Mouse (Mus musculus): ENCODE results near the gene Lrguk. TPM values are rescaled to one million over a fixed set of nuclear protein-coding genes. Genes with fewer than 3 reads are reported as not detected.

Gene Lrguk
- 1.3 and 2.9 TPM in 2 replicates for polyA plus RNA-seq (2014; fragmentation: Nextera tagmentation; extraction: Ambion mirVana)

DNA sequence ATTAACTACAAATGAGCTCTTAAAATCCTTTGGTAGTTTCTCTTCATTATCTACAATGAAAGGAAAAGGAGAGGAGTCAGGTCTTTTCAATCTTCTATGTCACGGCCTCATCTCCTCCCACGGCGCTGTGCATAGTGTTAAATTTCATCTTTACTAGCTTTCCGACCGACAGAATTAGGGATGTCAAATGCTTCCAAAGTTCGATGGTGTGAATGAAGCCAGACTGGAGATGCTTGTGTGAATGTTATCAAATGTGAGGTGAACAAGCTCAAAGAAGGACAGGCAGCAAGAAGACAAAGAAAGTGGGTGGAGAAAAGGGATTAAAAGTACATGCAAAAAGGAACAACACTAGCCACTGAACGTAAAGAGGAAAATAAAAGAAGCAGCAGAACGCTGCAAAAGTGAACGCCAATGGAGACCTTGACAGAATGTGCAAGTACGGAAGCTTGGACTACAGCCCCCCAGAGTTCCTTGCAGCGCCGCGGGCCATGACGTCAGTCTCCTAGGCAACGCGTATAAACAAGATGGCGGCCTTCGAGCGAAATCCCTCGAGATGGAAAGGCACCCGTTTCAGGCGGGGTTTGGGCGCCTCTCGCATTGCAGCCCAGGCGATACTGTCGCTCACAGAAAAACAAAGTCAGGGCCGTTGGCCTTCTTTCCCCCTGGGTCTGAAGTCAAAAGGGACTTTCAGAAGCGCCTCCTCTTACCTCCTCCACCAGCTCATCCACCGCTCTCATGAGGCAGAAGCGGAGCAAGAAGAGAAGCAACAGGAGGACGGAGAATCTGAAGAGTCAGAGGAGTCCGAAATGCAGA is at the start of gene Lrguk:
Lrguk (plus strand) TSS at position 516 of the 813 bp plus-strand sequence.
- Histone ChIP-seq H3K9ac (replicated peaks; ENCODE audit: low read depth, low read length) (peak within 1 kb of the TSS; percentile 60), H3K4me3 (ENCODE audit: low read depth, low read length) (peak within 1 kb of the TSS; percentile 37), H3K36me3 (ENCODE audit: control insufficient read depth, insufficient read depth, low read length) (no peaks in the 10 kb centered on the region), H3K27me3 (ENCODE audit: control insufficient read depth, insufficient read depth, low read length) (no peaks in the 10 kb centered on the region), H3K9me3 (ENCODE audit: control insufficient read depth, low read length) (no peaks in the 10 kb centered on the region), H3K4me2 (ENCODE audit: low read depth, low read length) (peak within 1 kb of the TSS; percentile 75), H3K27ac (ENCODE audit: low read depth, low read length) (peak within 1 kb of the TSS; percentile 76), H3K4me1 (ENCODE audit: control insufficient read depth, insufficient read depth, low read length) (peaks cover 3% of the 10 kb centered on the region; the same call in 1 of the 2 replicates)
- ATAC-seq (ENCODE audit: low read depth), result peak; percentile 97
- 4% methylated on average over 32 of the region's 32 CpGs for WGBS

DNA sequence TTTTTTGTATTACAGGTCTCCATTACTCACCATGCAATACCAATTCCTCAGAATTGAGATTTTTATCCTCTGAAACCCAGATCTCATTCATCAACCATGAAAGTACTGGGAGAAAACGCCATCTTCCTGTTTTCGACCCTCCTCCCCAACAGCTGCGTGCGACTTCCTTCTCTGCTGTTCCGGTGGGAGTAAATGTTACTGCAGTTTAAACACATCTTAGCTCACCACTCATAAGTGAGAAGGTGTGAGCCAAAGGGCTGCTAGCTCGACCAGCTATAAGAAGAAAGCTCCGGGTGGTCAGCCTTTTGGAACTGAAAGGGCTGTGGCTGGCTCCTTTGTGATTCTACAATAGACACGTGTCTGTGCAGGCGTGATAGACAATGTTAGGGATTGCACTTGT is 46.5 kb upstream of the Lrguk start:
- 79% methylated on average over 9 of the region's 9 CpGs for WGBS

DNA sequence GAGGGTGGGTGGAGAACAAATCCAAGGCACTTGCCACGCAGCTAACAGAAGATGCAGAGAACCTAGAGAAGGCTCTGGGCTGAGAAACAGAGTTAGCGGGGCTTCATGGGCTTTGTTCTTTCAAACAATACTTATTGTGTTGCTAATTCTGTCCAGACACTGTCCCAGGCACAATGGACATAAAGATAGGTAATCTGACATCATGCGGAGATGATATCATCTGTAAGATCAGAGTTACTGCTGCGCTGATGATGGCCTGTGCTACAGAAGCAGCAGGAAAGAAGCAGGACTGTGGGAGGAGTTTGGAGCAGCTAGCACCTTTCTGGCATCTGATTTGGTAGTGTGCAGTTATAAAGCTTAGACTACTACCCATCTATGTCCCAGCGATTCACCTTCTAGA is 42.1 kb upstream of the Lrguk start:
- Histone ChIP-seq H3K4me1 (ENCODE audit: control insufficient read depth, insufficient read depth, low read length) (0 out of 2 replicates have a peak, but pooled peaks cover 1% of the 10 kb centered on the region), H3K27ac (ENCODE audit: low read depth, low read length) (no peak overlapping the region), H3K27me3 (ENCODE audit: control insufficient read depth, insufficient read depth, low read length) (no peaks in the 10 kb centered on the region), H3K4me3 (ENCODE audit: low read depth, low read length) (no peak overlapping the region), H3K9ac (replicated peaks; ENCODE audit: low read depth, low read length) (no peak overlapping the region), H3K36me3 (ENCODE audit: control insufficient read depth, insufficient read depth, low read length) (no peaks in the 10 kb centered on the region), H3K9me3 (ENCODE audit: control insufficient read depth, low read length) (no peaks in the 10 kb centered on the region), H3K4me2 (ENCODE audit: low read depth, low read length) (no peak overlapping the region)
- WGBS, result 73% methylated on average over 5 of the region's 5 CpGs
- ATAC-seq (ENCODE audit: low read depth), result no peak

More for the DNA sequence above, 46.5 kb upstream of the Lrguk start:
- H3K4me1 ChIP-seq (ENCODE audit: control insufficient read depth, insufficient read depth, low read length), result peaks cover 7% of the 10 kb centered on the region; the same call in 1 of the 2 replicates
- H3K9ac ChIP-seq (replicated peaks; ENCODE audit: low read depth, low read length), result no peak overlapping the region
- H3K27ac ChIP-seq (ENCODE audit: low read depth, low read length), result no peak overlapping the region
- no peak overlapping the region for H3K4me2 ChIP-seq (ENCODE audit: low read depth, low read length)
- no peaks in the 10 kb centered on the region for H3K9me3 ChIP-seq (ENCODE audit: control insufficient read depth, low read length)
- H3K4me3 ChIP-seq (ENCODE audit: low read depth, low read length), result no peak overlapping the region
- no peaks in the 10 kb centered on the region for H3K36me3 ChIP-seq (ENCODE audit: control insufficient read depth, insufficient read depth, low read length)
- ATAC-seq (ENCODE audit: low read depth), result no peak
- no peaks in the 10 kb centered on the region for H3K27me3 ChIP-seq (ENCODE audit: control insufficient read depth, insufficient read depth, low read length)

DNA sequence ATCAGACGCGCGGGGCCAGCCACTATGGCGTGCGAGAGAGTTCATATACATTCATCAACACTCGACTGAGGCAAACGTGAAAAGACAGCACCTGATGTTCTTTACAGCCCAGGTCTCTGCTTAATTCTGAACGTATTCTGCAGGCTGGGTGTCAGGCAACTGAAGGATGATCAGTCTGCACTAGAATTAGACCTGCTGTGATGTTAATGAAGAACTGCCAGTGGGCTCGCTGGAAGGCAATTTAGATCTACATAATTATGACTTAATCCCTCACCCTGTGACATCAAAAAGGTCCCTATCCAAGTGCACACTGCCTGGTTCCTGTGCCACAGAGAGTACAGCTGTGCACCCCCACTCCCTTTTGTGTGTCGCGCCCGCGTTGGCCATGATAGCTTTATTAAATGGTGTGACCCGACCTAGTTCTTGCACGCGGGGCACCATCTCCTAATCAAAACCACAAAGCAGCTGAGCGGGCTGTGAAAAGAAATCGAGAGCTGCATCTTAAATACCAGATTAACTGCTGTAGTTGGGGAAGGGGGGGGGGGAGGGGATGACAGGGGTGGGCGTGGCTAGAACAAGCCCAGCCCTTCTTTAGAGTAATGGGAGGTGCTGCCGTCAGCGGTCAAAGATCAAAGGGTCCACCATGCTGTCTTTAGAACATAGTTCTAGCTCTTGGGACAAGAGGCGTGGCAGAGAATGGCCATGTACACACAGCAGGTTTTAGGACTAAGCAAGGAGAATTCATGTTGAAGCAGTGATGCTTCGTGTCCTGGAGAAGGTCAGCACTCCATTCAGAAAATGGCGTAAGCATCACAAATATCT is 36.8 kb upstream of the Lrguk start:
- H3K9me3 ChIP-seq (ENCODE audit: control insufficient read depth, low read length), result no peaks in the 10 kb centered on the region
- H3K4me2 ChIP-seq (ENCODE audit: low read depth, low read length), result peak overlapping the region; percentile 12
- H3K27me3 ChIP-seq (ENCODE audit: control insufficient read depth, insufficient read depth, low read length), result no peaks in the 10 kb centered on the region
- peak; percentile 83 for ATAC-seq (ENCODE audit: low read depth)
- 27% methylated on average over 24 of the region's 24 CpGs for WGBS
- H3K27ac ChIP-seq (ENCODE audit: low read depth, low read length), result peak overlapping the region; percentile 45; the same call in 1 of the 2 replicates
- H3K9ac ChIP-seq (replicated peaks; ENCODE audit: low read depth, low read length), result no peak overlapping the region
- no peak overlapping the region for H3K4me3 ChIP-seq (ENCODE audit: low read depth, low read length)
- H3K4me1 ChIP-seq (ENCODE audit: control insufficient read depth, insufficient read depth, low read length), result 0 out of 2 replicates have a peak, but pooled peaks cover 3% of the 10 kb centered on the region
- H3K36me3 ChIP-seq (ENCODE audit: control insufficient read depth, insufficient read depth, low read length), result no peaks in the 10 kb centered on the region

DNA sequence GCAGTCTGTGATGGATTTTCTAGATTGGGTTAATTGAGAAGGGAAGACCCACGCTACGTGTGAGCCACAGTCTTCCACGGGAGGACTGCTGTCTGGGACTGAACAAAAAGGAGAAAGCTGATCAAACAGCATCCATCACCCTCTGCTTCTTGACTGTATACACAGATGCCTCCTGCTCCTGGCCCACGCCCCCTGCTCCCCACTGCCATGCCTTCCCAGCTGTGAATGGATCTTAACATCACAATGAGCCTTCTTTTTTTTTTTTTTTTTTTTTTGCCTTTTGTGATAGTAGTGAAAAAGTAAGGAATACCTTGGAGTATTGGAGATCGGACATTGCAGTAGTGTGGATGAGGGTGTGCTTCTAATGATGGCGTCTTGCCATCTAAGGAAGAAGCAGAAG is 35.4 kb upstream of the Lrguk start:
- H3K4me1 ChIP-seq (ENCODE audit: control insufficient read depth, insufficient read depth, low read length), result 0 out of 2 replicates have a peak, but pooled peaks cover 3% of the 10 kb centered on the region
- H3K27ac ChIP-seq (ENCODE audit: low read depth, low read length), result no peak overlapping the region
- H3K4me3 ChIP-seq (ENCODE audit: low read depth, low read length), result no peak overlapping the region
- H3K9ac ChIP-seq (replicated peaks; ENCODE audit: low read depth, low read length), result no peak overlapping the region
- no peaks in the 10 kb centered on the region for H3K27me3 ChIP-seq (ENCODE audit: control insufficient read depth, insufficient read depth, low read length)
- no peak for ATAC-seq (ENCODE audit: low read depth)
- 61% methylated on average over 6 of the region's 6 CpGs for WGBS
- H3K4me2 ChIP-seq (ENCODE audit: low read depth, low read length), result no peak overlapping the region
- H3K9me3 ChIP-seq (ENCODE audit: control insufficient read depth, low read length), result no peaks in the 10 kb centered on the region
- H3K36me3 ChIP-seq (ENCODE audit: control insufficient read depth, insufficient read depth, low read length), result no peaks in the 10 kb centered on the region

DNA sequence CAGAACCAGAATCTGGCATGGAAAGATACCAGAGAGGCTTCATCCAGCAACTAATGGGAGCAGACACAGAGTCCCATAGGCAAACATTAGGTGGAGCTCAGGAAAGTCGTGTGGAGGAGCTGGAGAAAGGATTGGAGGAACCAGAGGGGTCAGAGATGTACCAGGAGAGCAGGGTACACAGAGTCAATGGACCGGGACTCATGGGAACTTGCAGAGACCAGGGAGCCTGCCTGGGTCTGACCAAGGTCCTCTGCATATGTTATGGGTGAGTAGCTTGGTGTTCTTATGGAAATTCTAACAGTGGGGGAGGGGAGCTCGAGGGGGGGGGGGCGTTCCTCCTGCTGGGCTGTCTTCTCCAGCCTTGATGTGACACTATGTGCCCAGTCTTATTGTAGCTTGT is 30.7 kb upstream of the Lrguk start:
- H3K36me3 ChIP-seq (ENCODE audit: control insufficient read depth, insufficient read depth, low read length), result no peaks in the 10 kb centered on the region
- no peak for ATAC-seq (ENCODE audit: low read depth)
- no peak overlapping the region for H3K4me2 ChIP-seq (ENCODE audit: low read depth, low read length)
- H3K4me1 ChIP-seq (ENCODE audit: control insufficient read depth, insufficient read depth, low read length), result no peaks in the 10 kb centered on the region
- no peak overlapping the region for H3K9ac ChIP-seq (replicated peaks; ENCODE audit: low read depth, low read length)
- no peaks in the 10 kb centered on the region for H3K9me3 ChIP-seq (ENCODE audit: control insufficient read depth, low read length)
- H3K27ac ChIP-seq (ENCODE audit: low read depth, low read length), result no peak overlapping the region
- no peaks in the 10 kb centered on the region for H3K27me3 ChIP-seq (ENCODE audit: control insufficient read depth, insufficient read depth, low read length)
- 50% methylated on average over 4 of the region's 4 CpGs for WGBS
- H3K4me3 ChIP-seq (ENCODE audit: low read depth, low read length), result no peak overlapping the region

DNA sequence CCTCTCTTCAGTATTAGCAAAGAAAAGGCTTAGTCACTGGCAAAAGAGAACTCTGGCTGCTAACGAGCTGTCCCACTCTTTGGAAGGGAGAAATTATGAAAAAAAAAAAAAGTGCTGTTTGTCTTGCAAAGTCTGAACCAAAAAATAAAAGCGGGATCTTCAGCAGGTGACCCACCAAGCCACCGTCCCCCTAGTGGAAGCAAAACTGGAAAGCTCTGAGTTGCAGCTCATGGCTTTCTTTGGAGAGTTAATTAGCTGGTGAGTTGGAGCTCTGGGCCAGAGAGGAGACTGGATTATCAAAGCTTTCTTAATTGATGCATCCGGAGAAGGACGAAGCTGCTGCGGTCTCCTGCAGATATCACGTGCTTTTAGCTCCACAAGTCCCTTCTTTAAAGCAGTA is 29.7 kb upstream of the Lrguk start:
- 31% methylated on average over 7 of the region's 7 CpGs for WGBS
- Histone ChIP-seq H3K36me3 (ENCODE audit: control insufficient read depth, insufficient read depth, low read length) (no peaks in the 10 kb centered on the region), H3K9me3 (ENCODE audit: control insufficient read depth, low read length) (no peaks in the 10 kb centered on the region), H3K27me3 (ENCODE audit: control insufficient read depth, insufficient read depth, low read length) (no peaks in the 10 kb centered on the region), H3K4me1 (ENCODE audit: control insufficient read depth, insufficient read depth, low read length) (no peaks in the 10 kb centered on the region), H3K27ac (ENCODE audit: low read depth, low read length) (no peak overlapping the region), H3K9ac (replicated peaks; ENCODE audit: low read depth, low read length) (no peak overlapping the region), H3K4me2 (ENCODE audit: low read depth, low read length) (no peak overlapping the region), H3K4me3 (ENCODE audit: low read depth, low read length) (no peak overlapping the region)
- ATAC-seq (ENCODE audit: low read depth), result no peak

DNA sequence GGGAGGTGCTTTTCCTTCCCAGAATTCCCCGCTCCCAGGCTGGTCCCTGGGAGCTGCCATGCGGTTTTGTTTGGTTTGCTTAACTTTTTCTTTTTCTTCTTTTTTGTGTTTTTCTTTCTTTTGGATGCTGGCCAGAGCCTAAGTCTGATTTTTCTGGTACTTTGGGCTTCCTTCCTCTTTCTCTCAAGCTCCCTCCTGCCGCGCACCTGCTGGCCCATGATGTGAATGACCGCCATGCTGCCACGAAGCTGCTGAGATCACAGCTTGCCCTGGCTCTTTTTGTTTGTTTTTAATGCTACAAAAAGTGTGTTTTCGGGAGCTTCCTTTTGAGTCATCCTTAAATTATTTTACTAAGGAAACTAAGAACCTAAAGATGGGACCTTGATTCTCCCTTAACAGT is 28.6 kb upstream of the Lrguk start:
- Histone ChIP-seq H3K9ac (replicated peaks; ENCODE audit: low read depth, low read length) (no peak overlapping the region), H3K4me2 (ENCODE audit: low read depth, low read length) (no peak overlapping the region), H3K4me1 (ENCODE audit: control insufficient read depth, insufficient read depth, low read length) (no peaks in the 10 kb centered on the region), H3K27ac (ENCODE audit: low read depth, low read length) (no peak overlapping the region), H3K9me3 (ENCODE audit: control insufficient read depth, low read length) (no peaks in the 10 kb centered on the region), H3K27me3 (ENCODE audit: control insufficient read depth, insufficient read depth, low read length) (no peaks in the 10 kb centered on the region), H3K36me3 (ENCODE audit: control insufficient read depth, insufficient read depth, low read length) (no peaks in the 10 kb centered on the region), H3K4me3 (ENCODE audit: low read depth, low read length) (no peak overlapping the region)
- no peak for ATAC-seq (ENCODE audit: low read depth)
- 90% methylated on average over 7 of the region's 7 CpGs for WGBS

DNA sequence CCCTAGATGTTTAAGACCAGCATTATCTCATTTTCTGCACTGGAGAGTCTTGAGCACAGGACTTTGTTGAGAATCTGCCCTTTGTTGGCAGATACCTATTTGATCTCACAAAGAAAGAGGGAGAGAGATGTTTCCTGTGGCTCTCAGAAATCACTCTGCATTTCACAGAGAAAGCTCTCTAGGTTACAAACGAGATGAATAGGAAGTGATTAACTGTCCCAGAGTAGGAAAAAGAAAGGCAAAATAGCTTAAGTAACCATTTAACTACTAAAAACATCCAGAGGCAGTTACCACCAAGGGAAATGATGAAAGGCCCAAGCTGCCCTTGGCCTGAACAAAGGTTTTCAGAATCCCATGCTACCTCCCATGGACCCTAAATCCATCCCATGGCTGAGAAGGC is 26.2 kb upstream of the Lrguk start:
- Histone ChIP-seq H3K4me2 (ENCODE audit: low read depth, low read length) (no peak overlapping the region), H3K9me3 (ENCODE audit: control insufficient read depth, low read length) (no peaks in the 10 kb centered on the region), H3K9ac (replicated peaks; ENCODE audit: low read depth, low read length) (no peak overlapping the region), H3K27me3 (ENCODE audit: control insufficient read depth, insufficient read depth, low read length) (no peaks in the 10 kb centered on the region), H3K4me3 (ENCODE audit: low read depth, low read length) (no peak overlapping the region), H3K4me1 (ENCODE audit: control insufficient read depth, insufficient read depth, low read length) (no peaks in the 10 kb centered on the region), H3K27ac (ENCODE audit: low read depth, low read length) (no peak overlapping the region), H3K36me3 (ENCODE audit: control insufficient read depth, insufficient read depth, low read length) (no peaks in the 10 kb centered on the region)
- ATAC-seq (ENCODE audit: low read depth), result no peak
- WGBS, result 19% methylated on average over 1 of the region's 1 CpGs

Measured in neural tube, embryonic 14.5 days (tissue).